Mouse (Mus musculus) forebrain, embryonic 15.5 days (tissue): Measurements from ENCODE around the gene Lrrc34. TPM values are rescaled to one million over a fixed set of nuclear protein-coding genes. Genes with fewer than 3 reads are reported as not detected.

Experiments
- ATAC-seq: fragments of 200-750 bp; cut with Nextera tagmentation; replicated peaks from 2 replicates; pipeline ENCODE4 v1.8.0; 2017; ENCODE audit warnings: mild to moderate bottlenecking, moderate TSS enrichment, moderate library complexity
- H3K27ac ChIP-seq: fragments of 300-500 bp; sonication (generic); replicated peaks from 2 replicates; pipeline ENCODE4 v1.5.1; 2015; ENCODE audit warnings: mild to moderate bottlenecking, inconsistent platforms
- H3K27me3 ChIP-seq: fragments of 300-500 bp; sonication (generic); 2 replicates; pipeline ENCODE4 v1.6.1; 2015; ENCODE audit warnings: inconsistent platforms
- H3K36me3 ChIP-seq: fragments of 300-500 bp; sonication (generic); 2 replicates; pipeline ENCODE4 v1.6.1; 2015; ENCODE audit warnings: mild to moderate bottlenecking, inconsistent platforms
- H3K4me1 ChIP-seq: fragments of 300-500 bp; sonication (generic); 2 replicates; pipeline ENCODE4 v1.6.1; 2015; ENCODE audit warnings: inconsistent platforms
- H3K4me2 ChIP-seq: fragments of 300-500 bp; sonication (generic); replicated peaks from 2 replicates; pipeline ENCODE4 v1.6.1; 2015; ENCODE audit warnings: mild to moderate bottlenecking, inconsistent platforms
- H3K4me3 ChIP-seq: fragments of 300-500 bp; sonication (generic); 2 replicates; pipeline ENCODE4 v1.5.1; 2015; ENCODE audit warnings: mild to moderate bottlenecking, inconsistent platforms
- H3K9ac ChIP-seq: fragments of 300-500 bp; sonication (generic); replicated peaks from 2 replicates; pipeline ENCODE4 v1.6.1; 2015; ENCODE audit warnings: mild to moderate bottlenecking, inconsistent platforms
- H3K9me3 ChIP-seq: fragments of 300-500 bp; sonication (generic); 2 replicates; pipeline ENCODE4 v1.6.1; 2016; ENCODE audit warnings: inconsistent platforms
- WGBS: fragments of 180-500 bp; shearing (Covaris S2); methylation state at CpG from one replicate; pipeline ENCODE4 v1.1.7; 2015; ENCODE audit warnings: mixed read lengths; 5-methylcytosine and 5-hydroxymethylcytosine counted together
- polyA plus RNA-seq: library from polyadenylated mRNA; unstranded; fragments of >200 nt; fragmentation: Nextera tagmentation; extraction: Ambion mirVana; gene quantifications from 2 replicates; pipeline ENCODE4 v1.2.1, GENCODE M21; 2015

The Lrrc34 gene
- polyA plus RNA-seq, 1 experiment from 2014 or later: 1.9 TPM

- Histone ChIP-seq H3K36me3 (no peaks in the 10 kb centered on the region), H3K27me3 (no peaks in the 10 kb centered on the region), H3K4me3 (no peak overlapping the region), H3K4me2 (no peak overlapping the region), H3K9ac (no peak overlapping the region), H3K4me1 (peaks cover 21% of the 10 kb centered on the region), H3K27ac (no peak overlapping the region), H3K9me3 (no peaks in the 10 kb centered on the region)
- 83% methylated on average over 7 of the region's 7 CpGs for WGBS
- ATAC-seq: no peak
Measured at GRCm38 (mm10) chr3:30597271-30597670, 50.4 kb downstream of the Lrrc34 start.

DNA sequence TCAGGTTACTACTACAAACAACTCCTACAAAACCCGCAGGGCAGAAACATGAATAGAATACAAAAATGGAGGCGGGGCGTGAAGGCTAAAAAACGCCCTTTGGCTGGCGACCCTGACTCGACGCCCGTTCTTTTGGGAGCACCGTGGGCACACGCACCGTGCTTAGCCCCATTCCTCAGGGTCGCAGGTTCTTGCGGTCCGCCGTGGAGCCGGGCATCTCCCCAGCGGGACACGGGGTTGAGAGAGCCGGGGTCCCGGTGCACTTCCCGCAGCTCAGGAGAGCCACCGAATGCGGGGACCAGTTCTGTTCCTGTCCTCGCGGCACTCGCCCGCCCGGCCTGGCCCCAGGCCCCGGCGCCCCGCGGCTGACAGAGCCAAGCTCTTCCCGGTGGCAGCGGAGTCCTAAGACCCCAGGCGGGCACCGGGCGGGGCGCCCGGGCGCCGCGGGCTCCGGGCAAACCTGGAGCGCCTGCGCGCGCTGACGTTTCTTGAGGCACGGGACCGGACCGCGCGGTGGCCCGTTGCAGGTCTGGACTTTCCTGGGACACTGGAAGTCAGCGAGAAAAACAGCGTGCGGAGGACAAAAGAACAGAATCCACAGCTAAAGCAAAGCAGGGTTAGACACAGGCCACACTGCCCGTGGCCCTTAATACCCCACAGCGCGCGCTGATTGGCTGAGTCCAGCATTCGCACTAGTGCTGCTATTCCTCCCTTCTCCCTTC is 52.4 kb downstream of the Lrrc34 start:
- Histone ChIP-seq H3K4me1 (peaks cover 19% of the 10 kb centered on the region), H3K4me2 (peak overlapping the region; percentile 68), H3K36me3 (no peaks in the 10 kb centered on the region), H3K27me3 (no peaks in the 10 kb centered on the region), H3K27ac (peak overlapping the region; percentile 60), H3K9ac (peak overlapping the region; percentile 79), H3K4me3 (peak overlapping the region; percentile 73), H3K9me3 (no peaks in the 10 kb centered on the region)
- peak; percentile 81 for ATAC-seq
- WGBS: under 1% methylated on average over 61 of the region's 62 CpGs

GRCm38 (mm10) chr3:30593719-30594485 is 53.8 kb downstream of the Lrrc34 start:
- Histone ChIP-seq H3K27me3 (no peaks in the 10 kb centered on the region), H3K9me3 (no peaks in the 10 kb centered on the region), H3K27ac (no peak overlapping the region), H3K36me3 (no peaks in the 10 kb centered on the region), H3K4me2 (no peak overlapping the region), H3K9ac (no peak overlapping the region), H3K4me3 (no peak overlapping the region), H3K4me1 (peaks cover 7% of the 10 kb centered on the region)
- no peak for ATAC-seq
- 76% methylated on average over 4 of the region's 4 CpGs for WGBS

DNA sequence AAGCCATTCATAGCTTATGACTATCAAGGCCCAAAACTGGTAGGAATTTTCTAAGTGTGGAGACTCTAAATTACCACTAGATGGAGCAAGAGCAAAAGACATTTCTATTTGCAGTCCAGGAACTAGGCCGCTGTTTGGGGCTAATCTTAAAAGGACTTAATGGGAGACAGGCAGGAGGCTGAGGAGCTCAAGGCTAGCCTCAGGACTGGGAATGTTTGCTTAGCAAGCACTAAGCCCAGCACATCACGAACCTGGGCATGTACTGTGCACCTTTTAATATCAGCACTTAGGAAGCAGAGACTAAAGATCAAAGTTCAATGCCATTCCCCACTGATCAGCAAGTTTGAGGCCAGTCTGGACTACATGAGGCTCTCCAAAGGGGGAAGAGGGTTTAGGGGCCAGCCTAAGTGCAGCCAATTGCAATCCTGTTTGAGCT is 55.2 kb downstream of the Lrrc34 start:
- no peak overlapping the region for H3K27ac ChIP-seq
- H3K36me3 ChIP-seq: no peaks in the 10 kb centered on the region
- H3K27me3 ChIP-seq: no peaks in the 10 kb centered on the region
- no peaks in the 10 kb centered on the region for H3K9me3 ChIP-seq
- no peak overlapping the region for H3K4me3 ChIP-seq
- no peak overlapping the region for H3K4me2 ChIP-seq
- ATAC-seq: peak; percentile 24
- H3K9ac ChIP-seq: no peak overlapping the region
- WGBS: 2% methylated on average over 2 of the region's 2 CpGs
- H3K4me1 ChIP-seq: peaks cover 7% of the 10 kb centered on the region

DNA sequence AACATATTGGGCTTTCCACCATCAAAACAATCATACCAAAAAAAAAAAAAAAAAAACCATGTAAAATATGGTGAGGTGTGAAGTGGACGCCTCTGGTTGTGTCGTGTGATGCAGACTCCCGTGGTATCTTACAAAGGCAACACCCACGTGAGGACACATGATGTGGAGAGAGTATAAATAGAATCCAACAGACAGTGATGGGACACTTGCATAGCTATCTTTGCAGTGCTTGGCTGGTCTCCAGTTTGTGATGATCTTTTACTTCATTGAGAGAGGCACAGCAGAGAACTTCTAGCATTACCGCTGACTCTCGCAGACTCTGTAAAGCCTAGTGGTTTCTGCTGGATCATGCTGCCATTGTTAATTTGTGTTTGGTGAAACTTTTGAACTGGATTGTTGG is 58.8 kb downstream of the Lrrc34 start:
- Histone ChIP-seq H3K4me3 (no peak overlapping the region), H3K9ac (no peak overlapping the region), H3K27me3 (no peaks in the 10 kb centered on the region), H3K9me3 (no peaks in the 10 kb centered on the region), H3K4me2 (no peak overlapping the region), H3K36me3 (no peaks in the 10 kb centered on the region), H3K27ac (no peak overlapping the region), H3K4me1 (no peaks in the 10 kb centered on the region)
- WGBS: 83% methylated on average over 6 of the region's 6 CpGs
- ATAC-seq: no peak

Other genes starting within 250 kb of the Lrrc34 start
- 2.2 and 2.4 TPM in 2 replicates for gene Mecom, start 99.9 kb downstream of the Lrrc34 start, polyA plus RNA-seq
- gene Actrt3, start 47.9 kb downstream of the Lrrc34 start, polyA plus RNA-seq: 0.11 and 0.22 TPM in 2 replicates
- 39.6 TPM in 2 replicates for gene Mynn, start 45.8 kb downstream of the Lrrc34 start, polyA plus RNA-seq
- gene Lrriq4, start 3.4 kb downstream of the Lrrc34 start, polyA plus RNA-seq: not detected in 2 replicates
- not detected in 2 replicates for gene Lrrc31, start 52.0 kb upstream of the Lrrc34 start, polyA plus RNA-seq
- gene Samd7, start 98.4 kb upstream of the Lrrc34 start, polyA plus RNA-seq: 0.05 TPM in 1 of 2 replicates, not detected in the other
- 79.3 and 90.2 TPM in 2 replicates for gene Sec62, start 145.0 kb upstream of the Lrrc34 start, polyA plus RNA-seq
- 0.57 and 1.2 TPM in 2 replicates for gene Gpr160, start 208.1 kb upstream of the Lrrc34 start, polyA plus RNA-seq